Mouse (Mus musculus) heart, embryonic 11.5 days (tissue): ENCODE data around the gene Muc20. TPM values are rescaled to one million over a fixed set of nuclear protein-coding genes. Genes with fewer than 3 reads are reported as not detected.

Experiments
- ATAC-seq: fragments of 200-750 bp; cut with Nextera tagmentation; replicated peaks from 2 replicates; pipeline ENCODE4 v1.8.0; 2017; ENCODE audit warnings: moderate library complexity; ENCODE audit not compliant: insufficient number of reproducible peaks, low FRiP score, low TSS enrichment
- H3K27ac ChIP-seq: fragments of 300-500 bp; sonication (generic); 2 replicates; pipeline ENCODE4 v1.5.1; 2014; ENCODE audit warnings: mild to moderate bottlenecking, low read depth, low read length
- H3K27me3 ChIP-seq: fragments of 300-500 bp; sonication (generic); 2 replicates; pipeline ENCODE4 v1.6.1; 2014; ENCODE audit warnings: mild to moderate bottlenecking, low read length, mixed read lengths; ENCODE audit not compliant: control insufficient read depth, insufficient read depth
- H3K36me3 ChIP-seq: fragments of 300-500 bp; sonication (generic); 2 replicates; pipeline ENCODE4 v1.6.1; 2014; ENCODE audit warnings: mild to moderate bottlenecking, low read length, moderate library complexity, mixed read lengths; ENCODE audit not compliant: control insufficient read depth, insufficient read depth
- H3K4me1 ChIP-seq: fragments of 300-500 bp; sonication (generic); 2 replicates; pipeline ENCODE4 v1.6.1; 2014; ENCODE audit warnings: low read length; ENCODE audit not compliant: control insufficient read depth, insufficient read depth
- H3K4me2 ChIP-seq: fragments of 300-500 bp; sonication (generic); 2 replicates; pipeline ENCODE4 v1.6.1; 2014; ENCODE audit warnings: mild to moderate bottlenecking, moderate library complexity
- H3K4me3 ChIP-seq: fragments of 300-500 bp; sonication (generic); 2 replicates; pipeline ENCODE4 v1.5.1; 2014; ENCODE audit warnings: low read depth, low read length
- H3K9ac ChIP-seq: fragments of 300-500 bp; sonication (generic); 2 replicates; pipeline ENCODE4 v1.6.1; 2014; ENCODE audit warnings: mild to moderate bottlenecking, low read depth, low read length, moderate library complexity
- H3K9me3 ChIP-seq: fragments of 300-500 bp; sonication (generic); replicated peaks from 2 replicates; pipeline ENCODE4 v1.6.1; 2016; ENCODE audit warnings: low read length; ENCODE audit not compliant: control insufficient read depth
- WGBS: fragments of 180-500 bp; shearing (Covaris S2); extraction: QIAGEN DNeasy Blood & Tissue Kit; methylation state at CpG from one replicate; pipeline ENCODE4 v1.1.7; 2014; ENCODE audit not compliant: insufficient replicate concordance; 5-methylcytosine and 5-hydroxymethylcytosine counted together
- polyA plus RNA-seq: library from polyadenylated mRNA; unstranded; fragments of >200 nt; fragmentation: Nextera tagmentation; extraction: Ambion mirVana; gene quantifications from 2 replicates; pipeline ENCODE4 v1.2.1, GENCODE M21; 2014

The Muc20 gene
- polyA plus RNA-seq, 1 experiment from 2014 or later = not detected

DNA sequence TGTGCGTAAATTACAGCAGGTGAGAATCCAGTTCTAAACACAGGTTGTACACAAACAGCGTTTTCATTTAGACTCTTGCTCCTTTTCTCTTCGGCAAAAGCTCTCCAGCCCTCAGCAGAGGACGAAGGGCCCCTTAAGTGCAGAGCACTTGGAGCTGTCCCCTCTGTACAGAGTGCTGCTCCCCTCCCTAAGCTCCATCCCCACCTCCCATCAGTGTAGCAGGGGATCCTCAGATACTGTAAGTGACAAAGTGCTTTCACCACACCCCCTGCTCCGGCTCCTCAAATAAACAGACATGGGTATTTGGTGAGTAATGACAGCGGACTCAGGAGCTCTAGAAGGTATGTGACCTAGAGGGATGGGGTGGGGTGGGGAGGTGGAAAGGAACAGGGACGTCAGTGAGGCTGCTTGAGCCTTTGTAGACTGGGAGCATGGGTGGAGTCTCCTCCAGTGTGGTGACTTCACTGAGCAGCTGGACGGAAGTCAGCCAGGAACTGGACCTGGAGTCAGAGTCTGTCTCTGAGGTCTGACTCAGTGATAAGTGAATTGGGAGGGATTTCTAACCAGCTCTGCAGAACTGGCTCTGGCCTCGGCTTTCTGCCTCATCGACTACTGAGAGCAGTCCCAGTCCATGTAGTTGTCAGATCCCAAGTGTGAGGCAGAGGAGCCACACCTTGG lies 24.7 kb upstream of the Muc20 start:
- Histone ChIP-seq H3K4me3 (no peak overlapping the region), H3K4me2 (peak overlapping the region; percentile 31), H3K9ac (peak overlapping the region; percentile 39; the same call in 1 of the 2 replicates), H3K27ac (peak overlapping the region; percentile 79), H3K27me3 (no peaks in the 10 kb centered on the region), H3K9me3 (no peaks in the 10 kb centered on the region), H3K36me3 (peaks cover 14% of the 10 kb centered on the region), H3K4me1 (peaks cover 27% of the 10 kb centered on the region)
- ATAC-seq = peak; percentile 69
- 29% methylated on average over 10 of the region's 10 CpGs for WGBS

DNA sequence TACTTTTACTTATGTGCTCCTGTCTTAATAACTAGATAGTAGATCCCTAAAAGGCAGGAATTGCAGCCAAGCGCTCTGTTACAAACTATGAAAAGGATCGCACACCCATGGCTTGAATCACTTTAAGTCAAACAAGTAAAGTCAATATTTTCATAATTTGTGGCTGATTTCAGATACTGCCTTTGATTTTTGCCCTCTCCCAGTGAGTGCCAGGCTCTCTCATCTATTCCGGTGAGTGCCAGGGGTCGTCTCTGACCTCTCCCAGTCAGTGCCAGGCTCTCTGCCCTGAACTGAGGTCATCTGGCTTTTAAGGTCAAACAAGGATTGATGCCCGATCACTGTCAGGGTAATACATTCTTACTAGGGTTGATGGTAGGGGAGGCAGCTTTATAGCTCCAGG lies 21.2 kb upstream of the Muc20 start:
- no peak overlapping the region for H3K4me3 ChIP-seq
- H3K9ac ChIP-seq = no peak overlapping the region
- H3K4me2 ChIP-seq = no peak overlapping the region
- H3K27ac ChIP-seq = no peak overlapping the region
- no peaks in the 10 kb centered on the region for H3K27me3 ChIP-seq
- no peaks in the 10 kb centered on the region for H3K9me3 ChIP-seq
- 89% methylated on average over 5 of the region's 5 CpGs for WGBS
- peaks cover 27% of the 10 kb centered on the region for H3K4me1 ChIP-seq
- H3K36me3 ChIP-seq = no peaks in the 10 kb centered on the region; the same call in 1 of the 2 replicates
- no peak for ATAC-seq

DNA sequence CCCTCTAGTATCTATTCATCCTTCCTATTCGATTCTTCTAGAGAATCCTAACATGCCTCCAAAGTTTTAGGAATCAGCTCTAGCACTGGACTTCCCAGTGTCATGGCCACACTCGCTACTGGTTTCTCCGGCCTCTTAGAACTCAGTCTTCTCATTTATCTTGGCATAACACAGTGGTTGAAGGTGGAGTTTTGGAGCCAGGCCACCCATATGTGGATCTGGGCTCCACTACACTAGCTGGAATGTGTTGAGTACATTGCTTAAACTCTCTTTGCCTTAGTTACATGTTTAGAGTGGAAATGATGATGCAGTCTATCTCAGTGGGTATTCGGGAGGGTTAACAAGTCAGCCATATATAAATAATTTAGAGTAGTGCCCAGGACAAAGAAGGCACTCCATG lies 20.8 kb upstream of the Muc20 start:
- ATAC-seq = no peak
- Histone ChIP-seq H3K4me1 (peaks cover 23% of the 10 kb centered on the region), H3K36me3 (no peaks in the 10 kb centered on the region), H3K27me3 (no peaks in the 10 kb centered on the region), H3K27ac (no peak overlapping the region), H3K4me2 (no peak overlapping the region), H3K9ac (no peak overlapping the region), H3K9me3 (no peaks in the 10 kb centered on the region), H3K4me3 (no peak overlapping the region)
- WGBS = 82% methylated on average over 4 of the region's 4 CpGs

- Histone ChIP-seq H3K4me3 (peak overlapping the region; percentile 27; the same call in 1 of the 2 replicates), H3K27me3 (no peaks in the 10 kb centered on the region), H3K36me3 (no peaks in the 10 kb centered on the region), H3K4me1 (peaks cover 3% of the 10 kb centered on the region; the same call in 1 of the 2 replicates), H3K27ac (peak overlapping the region; percentile 65), H3K9ac (peak overlapping the region; percentile 56; the same call in 1 of the 2 replicates), H3K4me2 (peak overlapping the region; percentile 60), H3K9me3 (no peaks in the 10 kb centered on the region)
- ATAC-seq = no peak; the same call in 1 of the 2 replicates
- 5% methylated on average over 6 of the region's 6 CpGs for WGBS
Measured at GRCm38 (mm10) chr16:32815160-32815605, 17.9 kb upstream of the Muc20 start.

DNA sequence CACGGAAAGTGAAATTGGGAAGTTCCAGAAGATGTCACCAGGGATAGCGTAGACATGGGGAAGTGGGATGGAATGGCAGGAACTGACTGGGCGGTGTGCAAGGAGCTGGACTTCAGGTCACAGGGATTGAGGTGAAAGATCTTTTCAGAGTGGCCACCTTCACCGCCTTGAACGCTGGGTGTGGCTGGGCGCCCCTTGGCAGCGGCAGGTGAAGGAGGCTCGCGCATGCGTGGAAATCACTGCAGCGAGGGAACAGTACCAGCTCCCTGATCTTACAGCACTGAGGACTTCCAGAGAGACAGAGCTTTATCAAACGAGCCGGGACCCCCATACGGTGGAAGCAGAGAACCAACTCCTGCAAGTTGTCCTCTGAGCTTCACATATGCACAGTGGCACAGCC lies 17.3 kb upstream of the Muc20 start:
- ATAC-seq = no peak
- WGBS = 23% methylated on average over 14 of the region's 14 CpGs
- Histone ChIP-seq H3K4me3 (peak overlapping the region; percentile 27), H3K9me3 (no peaks in the 10 kb centered on the region), H3K27me3 (no peaks in the 10 kb centered on the region), H3K9ac (peak overlapping the region; percentile 56; the same call in 1 of the 2 replicates), H3K27ac (peak overlapping the region; percentile 65), H3K4me2 (peak overlapping the region; percentile 60), H3K4me1 (peaks cover 3% of the 10 kb centered on the region; the same call in 1 of the 2 replicates), H3K36me3 (no peaks in the 10 kb centered on the region)

DNA sequence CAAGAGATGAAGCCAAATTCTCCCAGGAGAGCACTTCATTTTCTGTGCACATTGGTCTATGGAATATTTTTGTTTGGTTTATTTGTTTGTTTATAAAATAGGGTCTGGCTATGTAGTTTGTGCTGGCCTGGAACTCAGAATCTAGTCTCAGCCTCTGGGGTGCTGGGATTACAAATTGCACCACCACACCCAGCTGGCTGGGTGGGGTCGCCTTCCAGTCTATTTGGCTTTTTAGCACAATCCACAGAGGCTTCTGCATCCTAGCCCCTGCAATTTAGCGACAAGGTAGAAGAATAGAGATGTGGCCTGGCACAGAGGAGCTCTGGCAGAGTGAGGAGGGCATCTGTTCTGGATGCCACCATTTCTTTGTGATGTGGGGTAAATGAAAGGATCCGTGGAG lies 16.5 kb upstream of the Muc20 start:
- H3K27ac ChIP-seq = no peak overlapping the region
- H3K27me3 ChIP-seq = no peaks in the 10 kb centered on the region
- H3K9me3 ChIP-seq = no peaks in the 10 kb centered on the region
- H3K36me3 ChIP-seq = no peaks in the 10 kb centered on the region
- H3K4me3 ChIP-seq = no peak overlapping the region
- no peak overlapping the region for H3K4me2 ChIP-seq
- ATAC-seq = no peak
- no peak overlapping the region for H3K9ac ChIP-seq
- H3K4me1 ChIP-seq = peaks cover 3% of the 10 kb centered on the region; the same call in 1 of the 2 replicates
- WGBS = 58% methylated on average over 3 of the region's 3 CpGs

GRCm38 (mm10) chr16:32813362-32813761 lies 16.1 kb upstream of the Muc20 start:
- peak overlapping the region; percentile 34 for H3K4me2 ChIP-seq
- no peak overlapping the region for H3K9ac ChIP-seq
- H3K27ac ChIP-seq = no peak overlapping the region
- no peak for ATAC-seq
- no peaks in the 10 kb centered on the region for H3K36me3 ChIP-seq
- peaks cover 3% of the 10 kb centered on the region; the same call in 1 of the 2 replicates for H3K4me1 ChIP-seq
- H3K4me3 ChIP-seq = no peak overlapping the region
- H3K27me3 ChIP-seq = no peaks in the 10 kb centered on the region
- 47% methylated on average over 9 of the region's 9 CpGs for WGBS
- no peaks in the 10 kb centered on the region for H3K9me3 ChIP-seq

DNA sequence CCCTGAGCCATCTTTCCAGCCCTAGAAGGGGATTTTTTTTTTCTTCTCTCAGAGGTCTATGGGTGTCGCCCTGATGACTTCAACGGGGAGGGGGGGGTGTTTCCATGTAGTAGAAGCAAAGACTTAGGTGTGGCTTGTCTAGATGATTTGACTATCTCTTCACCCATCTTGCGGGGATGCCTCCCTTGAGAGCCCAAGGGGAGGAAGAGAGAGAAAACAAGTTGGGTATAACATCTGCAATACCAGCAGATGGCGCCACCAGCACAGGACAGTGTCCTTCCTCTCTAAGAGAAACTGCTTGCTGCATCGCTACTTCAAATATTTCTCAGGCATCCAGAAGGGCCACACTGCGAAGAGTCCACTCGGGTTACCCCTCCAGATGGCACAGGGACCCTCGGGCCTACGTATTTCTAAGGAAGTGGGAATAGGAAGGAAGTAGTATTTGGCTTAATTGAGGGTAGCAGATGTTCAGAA lies 15.7 kb upstream of the Muc20 start:
- H3K4me2 ChIP-seq = peak overlapping the region; percentile 34
- no peaks in the 10 kb centered on the region for H3K27me3 ChIP-seq
- H3K27ac ChIP-seq = no peak overlapping the region
- H3K9me3 ChIP-seq = no peaks in the 10 kb centered on the region
- no peak overlapping the region for H3K9ac ChIP-seq
- WGBS = 2% methylated on average over 9 of the region's 9 CpGs
- no peak for ATAC-seq
- peaks cover 3% of the 10 kb centered on the region; the same call in 1 of the 2 replicates for H3K4me1 ChIP-seq
- H3K36me3 ChIP-seq = no peaks in the 10 kb centered on the region
- no peak overlapping the region for H3K4me3 ChIP-seq

GRCm38 (mm10) chr16:32810321-32810720 lies 13.1 kb upstream of the Muc20 start, which contains the start of gene Smbd1:
Gene Smbd1, minus strand, starts transcription at chr16:32810477.
- 85% methylated on average over 4 of the region's 4 CpGs for WGBS
- no peaks in the 10 kb centered on the region for H3K27me3 ChIP-seq
- H3K36me3 ChIP-seq = no peaks in the 10 kb centered on the region
- no peak within 1 kb of the TSS for H3K4me3 ChIP-seq
- no peak within 1 kb of the TSS for H3K4me2 ChIP-seq
- peaks cover 12% of the 10 kb centered on the region for H3K4me1 ChIP-seq
- no peak within 1 kb of the TSS for H3K9ac ChIP-seq
- no peak for ATAC-seq
- H3K27ac ChIP-seq = no peak within 1 kb of the TSS
- no peaks in the 10 kb centered on the region for H3K9me3 ChIP-seq
